Mouse (Mus musculus) midbrain, embryonic 14.5 days (tissue): Measurements from ENCODE around the gene Chaf1a. TPM values are rescaled to one million over a fixed set of nuclear protein-coding genes. Genes with fewer than 3 reads are reported as not detected.
"Not testable (repeated sequence)": the region's sequence is repeated elsewhere in the genome, so short reads cannot be mapped to it uniquely, and the experiment has no call there.

ENCODE experiments used
- ATAC-seq: fragments of 200-750 bp; cut with Nextera tagmentation; 2 replicates; pipeline ENCODE4 v1.8.0; 2017; ENCODE audit warnings: moderate number of reproducible peaks, moderate library complexity; ENCODE audit not compliant: low FRiP score, low TSS enrichment
- DNase-seq: peaks from one replicate; pipeline ENCODE4 v3.0.0-alpha.2; 2015
- H3K27ac ChIP-seq: fragments of 300-500 bp; sonication (generic); replicated peaks from 2 replicates; pipeline ENCODE4 v1.5.1; 2014; ENCODE audit warnings: mild to moderate bottlenecking, low read depth, low read length, moderate library complexity
- H3K27me3 ChIP-seq: fragments of 300-500 bp; sonication (generic); 2 replicates; pipeline ENCODE4 v1.6.1; 2014; ENCODE audit warnings: low read length, control low read depth, mixed read lengths; ENCODE audit not compliant: control insufficient read depth, insufficient read depth
- H3K36me3 ChIP-seq: fragments of 300-500 bp; sonication (generic); 2 replicates; pipeline ENCODE4 v1.6.1; 2014; ENCODE audit warnings: low read length, control low read depth; ENCODE audit not compliant: control insufficient read depth, insufficient read depth
- H3K4me1 ChIP-seq: fragments of 300-500 bp; sonication (generic); 2 replicates; pipeline ENCODE4 v1.6.1; 2014; ENCODE audit warnings: mild to moderate bottlenecking, antibody characterized with exemption, low read length, control low read depth; ENCODE audit not compliant: control insufficient read depth, insufficient read depth
- H3K4me2 ChIP-seq: fragments of 300-500 bp; sonication (generic); 2 replicates; pipeline ENCODE4 v1.6.1; 2014; ENCODE audit warnings: mild to moderate bottlenecking, low read length, moderate library complexity
- H3K4me3 ChIP-seq: fragments of 300-500 bp; sonication (generic); replicated peaks from 2 replicates; pipeline ENCODE4 v1.5.1; 2014; ENCODE audit warnings: low read depth, low read length
- H3K9ac ChIP-seq: fragments of 300-500 bp; sonication (generic); replicated peaks from 2 replicates; pipeline ENCODE4 v1.6.1; 2014; ENCODE audit warnings: mild to moderate bottlenecking, low read length, moderate library complexity
- H3K9me3 ChIP-seq: fragments of 300-500 bp; sonication (generic); 2 replicates; pipeline ENCODE4 v1.6.1; 2016; ENCODE audit warnings: low read length, control low read depth, mixed read lengths; ENCODE audit not compliant: control insufficient read depth
- whole genome bisulfite sequencing: fragments of 180-500 bp; shearing (Covaris S2); extraction: QIAGEN DNeasy Blood & Tissue Kit; methylation state at CpG from one replicate; pipeline ENCODE4 v1.1.7; 2014; 5-methylcytosine and 5-hydroxymethylcytosine counted together
- polyA plus RNA-seq: library from polyadenylated mRNA; unstranded; fragments of >200 nt; fragmentation: Nextera tagmentation; extraction: Ambion mirVana; gene quantifications from 2 replicates; pipeline ENCODE4 v1.2.1, GENCODE M21; 2014

Chaf1a gene
- polyA plus RNA-seq, 1 experiment from 2014 or later = 4.8 TPM

DNA sequence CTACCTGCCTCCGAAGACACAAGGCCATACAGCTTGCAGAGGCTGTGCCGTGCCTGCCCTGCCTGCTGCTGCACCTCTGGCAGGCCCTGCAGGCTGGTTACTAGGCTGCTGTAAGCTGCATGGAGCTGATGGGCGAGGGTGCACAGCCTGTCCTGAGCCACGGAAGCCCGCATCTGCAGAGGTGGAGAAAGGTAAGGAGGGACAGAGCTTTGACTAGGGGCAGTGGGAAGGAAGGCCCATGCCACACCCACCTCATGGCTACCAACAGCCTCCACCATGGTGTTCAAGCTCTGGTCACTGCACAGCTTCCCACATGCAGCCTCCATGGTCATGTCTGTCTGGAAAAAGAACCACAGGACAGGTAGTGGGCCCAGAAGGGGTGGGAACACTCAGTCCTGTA, 61.9 kb downstream of the Chaf1a start:
- no peak for DNase-seq
- H3K36me3 ChIP-seq = peaks cover 67% of the 10 kb centered on the region
- ATAC-seq = no peak
- WGBS = 97% methylated on average over 5 of the region's 5 CpGs
- H3K4me3 ChIP-seq = no peak overlapping the region
- H3K9me3 ChIP-seq = no peaks in the 10 kb centered on the region
- H3K4me1 ChIP-seq = no peaks in the 10 kb centered on the region
- H3K4me2 ChIP-seq = no peak overlapping the region
- no peak overlapping the region for H3K9ac ChIP-seq
- no peaks in the 10 kb centered on the region for H3K27me3 ChIP-seq
- no peak overlapping the region for H3K27ac ChIP-seq

GRCm38 (mm10) chr17:56102927-56103326, 62.7 kb downstream of the Chaf1a start:
- peaks cover 59% of the 10 kb centered on the region for H3K36me3 ChIP-seq
- DNase-seq (no peak), ATAC-seq (no peak)

GRCm38 (mm10) chr17:56103465-56104285, 63.4 kb downstream of the Chaf1a start:
- 96% methylated on average over 8 of the region's 8 CpGs for WGBS
- no peaks in the 10 kb centered on the region for H3K27me3 ChIP-seq
- H3K27ac ChIP-seq = no peak overlapping the region
- ATAC-seq (no peak), DNase-seq (no peak)
- no peak overlapping the region for H3K4me2 ChIP-seq
- no peaks in the 10 kb centered on the region for H3K9me3 ChIP-seq
- no peak overlapping the region for H3K4me3 ChIP-seq
- no peaks in the 10 kb centered on the region for H3K4me1 ChIP-seq
- H3K36me3 ChIP-seq = peaks cover 52% of the 10 kb centered on the region
- no peak overlapping the region for H3K9ac ChIP-seq

More at GRCm38 (mm10) chr17:56102927-56103326, 62.7 kb downstream of the Chaf1a start:
- Histone ChIP-seq H3K9ac (no peak overlapping the region), H3K4me1 (no peaks in the 10 kb centered on the region), H3K9me3 (no peaks in the 10 kb centered on the region), H3K27me3 (no peaks in the 10 kb centered on the region), H3K27ac (no peak overlapping the region), H3K4me2 (no peak overlapping the region), H3K4me3 (no peak overlapping the region)
- WGBS = 98% methylated on average over 9 of the region's 9 CpGs

GRCm38 (mm10) chr17:56104821-56105220, 64.6 kb downstream of the Chaf1a start:
- H3K27ac ChIP-seq, H3K4me1 ChIP-seq, ATAC-seq, H3K9me3 ChIP-seq, H3K4me2 ChIP-seq, H3K27me3 ChIP-seq, H3K9ac ChIP-seq, H3K4me3 ChIP-seq, DNase-seq: not testable (repeated sequence)
- WGBS = 94% methylated on average over 2 of the region's 5 CpGs
- H3K36me3 ChIP-seq = peaks cover 43% of the 10 kb centered on the region

GRCm38 (mm10) chr17:56106436-56106835, 66.2 kb downstream of the Chaf1a start:
- not testable (repeated sequence) for H3K4me2 ChIP-seq, H3K9me3 ChIP-seq, ATAC-seq, H3K27ac ChIP-seq, H3K4me1 ChIP-seq, H3K27me3 ChIP-seq, DNase-seq, H3K4me3 ChIP-seq, H3K9ac ChIP-seq
- 97% methylated on average over 4 of the region's 4 CpGs for WGBS
- H3K36me3 ChIP-seq = peaks cover 27% of the 10 kb centered on the region

DNA sequence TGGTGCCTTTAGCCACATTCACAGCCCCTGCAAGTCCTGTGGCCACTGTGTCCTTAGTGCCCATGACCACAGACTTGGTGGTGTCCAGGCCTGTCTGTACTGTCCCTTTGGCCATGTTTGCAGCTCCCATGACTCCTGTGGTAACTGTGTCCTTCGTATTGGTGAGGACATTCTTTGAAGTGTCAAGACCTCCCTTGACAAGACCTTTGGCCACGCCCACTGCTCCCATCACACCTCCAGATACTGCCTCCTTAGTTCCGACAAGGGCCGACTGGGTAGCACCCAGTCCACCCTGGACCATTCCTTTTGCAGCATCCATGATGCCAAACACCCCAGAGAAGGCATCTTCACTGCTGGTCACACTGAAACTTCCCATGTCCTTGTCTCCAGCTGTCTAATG, 66.7 kb downstream of the Chaf1a start:
- Histone ChIP-seq H3K4me3 (no peak overlapping the region), H3K9me3 (no peaks in the 10 kb centered on the region), H3K27ac (no peak overlapping the region), H3K27me3 (no peaks in the 10 kb centered on the region), H3K9ac (no peak overlapping the region), H3K4me2 (no peak overlapping the region), H3K4me1 (no peaks in the 10 kb centered on the region), H3K36me3 (peaks cover 21% of the 10 kb centered on the region)
- ATAC-seq (no peak), DNase-seq (no peak)
- 84% methylated on average over 4 of the region's 4 CpGs for WGBS

GRCm38 (mm10) chr17:56107736-56108135, 67.5 kb downstream of the Chaf1a start:
- ATAC-seq (no peak), DNase-seq (no peak)
- Histone ChIP-seq H3K9ac (no peak overlapping the region), H3K27me3 (no peaks in the 10 kb centered on the region), H3K36me3 (peaks cover 14% of the 10 kb centered on the region), H3K4me2 (no peak overlapping the region), H3K4me1 (no peaks in the 10 kb centered on the region), H3K27ac (no peak overlapping the region), H3K9me3 (no peaks in the 10 kb centered on the region), H3K4me3 (no peak overlapping the region)
- 81% methylated on average over 2 of the region's 2 CpGs for WGBS

DNA sequence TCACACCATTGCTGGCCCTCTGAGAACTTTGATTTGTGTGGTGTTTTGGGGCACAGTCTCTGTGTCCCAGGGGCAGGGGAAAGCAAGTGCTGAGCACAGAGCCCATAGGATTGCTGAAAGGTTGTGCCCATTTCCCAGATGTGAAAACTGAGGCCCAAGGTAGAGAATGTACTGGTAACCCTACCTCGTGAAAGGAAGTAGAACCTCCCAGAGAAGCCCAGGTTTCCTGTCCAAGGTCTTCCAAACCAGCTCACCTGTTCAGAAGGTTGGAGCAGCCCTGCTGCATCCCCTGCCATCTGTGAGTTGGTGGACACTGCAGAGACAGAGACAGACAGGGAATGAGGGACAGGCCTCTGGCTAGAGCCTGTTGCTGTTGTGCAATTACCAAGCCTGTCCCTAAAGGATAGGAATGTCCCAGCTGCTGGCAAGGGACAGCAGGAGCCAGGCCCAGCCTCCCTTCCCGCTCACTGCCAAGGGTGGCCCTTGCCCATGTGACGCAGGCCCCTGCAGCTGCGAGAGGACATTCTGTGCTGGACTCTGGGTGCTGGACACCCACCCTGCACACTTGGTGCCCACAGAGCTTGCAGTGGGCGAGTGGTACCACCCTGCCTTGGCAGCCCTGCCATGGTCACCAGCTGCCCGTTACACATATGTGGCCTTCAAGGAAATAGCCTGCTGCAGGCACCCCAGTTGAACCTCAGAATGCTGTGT, 68.2 kb downstream of the Chaf1a start:
- Histone ChIP-seq H3K4me1 (no peaks in the 10 kb centered on the region), H3K4me2 (no peak overlapping the region), H3K36me3 (peaks cover 6% of the 10 kb centered on the region), H3K27me3 (no peaks in the 10 kb centered on the region), H3K27ac (no peak overlapping the region), H3K9me3 (no peaks in the 10 kb centered on the region), H3K9ac (no peak overlapping the region), H3K4me3 (no peak overlapping the region)
- DNase-seq = no peak
- 83% methylated on average over 6 of the region's 6 CpGs for WGBS
- no peak for ATAC-seq
